Mouse (Mus musculus): Measurements from ENCODE around the gene Rap1gap2. TPM values are rescaled to one million over a fixed set of nuclear protein-coding genes. Genes with fewer than 3 reads are reported as not detected.

Gene Rap1gap2
- polyA plus RNA-seq, 1 experiment from 2014 or later, result 5.5 TPM

GRCm38 (mm10) chr11:74527555-74527954 is 83.2 kb downstream of the Rap1gap2 start:
- H3K36me3 ChIP-seq (ENCODE audit: insufficient read depth, low read length), result no peaks in the 10 kb centered on the region
- no peaks in the 10 kb centered on the region for H3K9me3 ChIP-seq (ENCODE audit: low read length)
- peaks cover 22% of the 10 kb centered on the region for H3K4me1 ChIP-seq (ENCODE audit: insufficient read depth, low read length)
- no peak overlapping the region for H3K9ac ChIP-seq (replicated peaks; ENCODE audit: low read length)
- no peak overlapping the region for H3K4me2 ChIP-seq (replicated peaks; ENCODE audit: low read depth, low read length)
- WGBS, result 65% methylated on average over 7 of the region's 7 CpGs
- ATAC-seq (ENCODE audit: low FRiP score, low TSS enrichment), result no peak
- H3K27me3 ChIP-seq (ENCODE audit: insufficient read depth, low read length), result peaks cover 10% of the 10 kb centered on the region; the same call in 1 of the 2 replicates
- no peak overlapping the region for H3K27ac ChIP-seq (ENCODE audit: low read length)
- H3K4me3 ChIP-seq (ENCODE audit: low read length), result no peak overlapping the region

- Histone ChIP-seq H3K4me1 (ENCODE audit: insufficient read depth, low read length) (peaks cover 28% of the 10 kb centered on the region), H3K27ac (ENCODE audit: low read length) (no peak overlapping the region), H3K4me2 (replicated peaks; ENCODE audit: low read depth, low read length) (peak overlapping the region; percentile 54), H3K9me3 (ENCODE audit: low read length) (no peaks in the 10 kb centered on the region), H3K27me3 (ENCODE audit: insufficient read depth, low read length) (peaks cover 10% of the 10 kb centered on the region; the same call in 1 of the 2 replicates), H3K36me3 (ENCODE audit: insufficient read depth, low read length) (no peaks in the 10 kb centered on the region), H3K9ac (replicated peaks; ENCODE audit: low read length) (peak overlapping the region; percentile 50), H3K4me3 (ENCODE audit: low read length) (peak overlapping the region; percentile 25)
- WGBS, result 9% methylated on average over 18 of the region's 18 CpGs
- ATAC-seq (ENCODE audit: low FRiP score, low TSS enrichment), result no peak
Observed at GRCm38 (mm10) chr11:74526180-74527158, 84.2 kb downstream of the Rap1gap2 start.

- WGBS, result 45% methylated on average over 9 of the region's 9 CpGs
- Histone ChIP-seq H3K27me3 (ENCODE audit: insufficient read depth, low read length) (peaks cover 10% of the 10 kb centered on the region; the same call in 1 of the 2 replicates), H3K9me3 (ENCODE audit: low read length) (no peaks in the 10 kb centered on the region), H3K4me2 (replicated peaks; ENCODE audit: low read depth, low read length) (no peak overlapping the region), H3K4me3 (ENCODE audit: low read length) (no peak overlapping the region), H3K27ac (ENCODE audit: low read length) (peak overlapping the region; percentile 68), H3K36me3 (ENCODE audit: insufficient read depth, low read length) (no peaks in the 10 kb centered on the region), H3K9ac (replicated peaks; ENCODE audit: low read length) (no peak overlapping the region), H3K4me1 (ENCODE audit: insufficient read depth, low read length) (peaks cover 32% of the 10 kb centered on the region)
- ATAC-seq (ENCODE audit: low FRiP score, low TSS enrichment), result peak; percentile 36; the same call in 1 of the 2 replicates
Observed at GRCm38 (mm10) chr11:74525605-74526004, 85.1 kb downstream of the Rap1gap2 start.

GRCm38 (mm10) chr11:74525205-74525604 is 85.5 kb downstream of the Rap1gap2 start:
- Histone ChIP-seq H3K9me3 (ENCODE audit: low read length) (no peaks in the 10 kb centered on the region), H3K27me3 (ENCODE audit: insufficient read depth, low read length) (peaks cover 10% of the 10 kb centered on the region; the same call in 1 of the 2 replicates), H3K9ac (replicated peaks; ENCODE audit: low read length) (no peak overlapping the region), H3K4me3 (ENCODE audit: low read length) (no peak overlapping the region), H3K4me2 (replicated peaks; ENCODE audit: low read depth, low read length) (no peak overlapping the region), H3K36me3 (ENCODE audit: insufficient read depth, low read length) (no peaks in the 10 kb centered on the region), H3K4me1 (ENCODE audit: insufficient read depth, low read length) (peaks cover 35% of the 10 kb centered on the region), H3K27ac (ENCODE audit: low read length) (peak overlapping the region; percentile 61)
- ATAC-seq (ENCODE audit: low FRiP score, low TSS enrichment), result no peak
- WGBS, result 64% methylated on average over 7 of the region's 7 CpGs

GRCm38 (mm10) chr11:74524050-74524965 is 86.4 kb downstream of the Rap1gap2 start:
- Histone ChIP-seq H3K4me1 (ENCODE audit: insufficient read depth, low read length) (peaks cover 35% of the 10 kb centered on the region), H3K36me3 (ENCODE audit: insufficient read depth, low read length) (no peaks in the 10 kb centered on the region), H3K4me3 (ENCODE audit: low read length) (no peak overlapping the region), H3K4me2 (replicated peaks; ENCODE audit: low read depth, low read length) (peak overlapping the region; percentile 86; the same call in 1 of the 2 replicates), H3K27me3 (ENCODE audit: insufficient read depth, low read length) (peaks cover 10% of the 10 kb centered on the region; the same call in 1 of the 2 replicates), H3K9me3 (ENCODE audit: low read length) (no peaks in the 10 kb centered on the region), H3K9ac (replicated peaks; ENCODE audit: low read length) (no peak overlapping the region), H3K27ac (ENCODE audit: low read length) (peak overlapping the region; percentile 91)
- 42% methylated on average over 9 of the region's 9 CpGs for WGBS
- no peak for ATAC-seq (ENCODE audit: low FRiP score, low TSS enrichment)

GRCm38 (mm10) chr11:74523210-74523951 is 87.3 kb downstream of the Rap1gap2 start:
- Histone ChIP-seq H3K27ac (ENCODE audit: low read length) (peak overlapping the region; percentile 91), H3K4me1 (ENCODE audit: insufficient read depth, low read length) (peaks cover 35% of the 10 kb centered on the region), H3K4me2 (replicated peaks; ENCODE audit: low read depth, low read length) (peak overlapping the region; percentile 86), H3K36me3 (ENCODE audit: insufficient read depth, low read length) (no peaks in the 10 kb centered on the region), H3K9ac (replicated peaks; ENCODE audit: low read length) (peak overlapping the region; percentile 68), H3K27me3 (ENCODE audit: insufficient read depth, low read length) (peaks cover 10% of the 10 kb centered on the region; the same call in 1 of the 2 replicates), H3K9me3 (ENCODE audit: low read length) (no peaks in the 10 kb centered on the region), H3K4me3 (ENCODE audit: low read length) (peak overlapping the region; percentile 67)
- ATAC-seq (ENCODE audit: low FRiP score, low TSS enrichment), result peak; percentile 36
- WGBS, result 4% methylated on average over 30 of the region's 30 CpGs

- under 1% methylated on average over 68 of the region's 87 CpGs for WGBS
- H3K9ac ChIP-seq (replicated peaks; ENCODE audit: low read length), result peak overlapping the region; percentile 68
- H3K36me3 ChIP-seq (ENCODE audit: insufficient read depth, low read length), result no peaks in the 10 kb centered on the region
- peaks cover 10% of the 10 kb centered on the region; the same call in 1 of the 2 replicates for H3K27me3 ChIP-seq (ENCODE audit: insufficient read depth, low read length)
- H3K9me3 ChIP-seq (ENCODE audit: low read length), result no peaks in the 10 kb centered on the region
- H3K4me2 ChIP-seq (replicated peaks; ENCODE audit: low read depth, low read length), result peak overlapping the region; percentile 86
- peaks cover 35% of the 10 kb centered on the region for H3K4me1 ChIP-seq (ENCODE audit: insufficient read depth, low read length)
- peak; percentile 75 for ATAC-seq (ENCODE audit: low FRiP score, low TSS enrichment)
- H3K27ac ChIP-seq (ENCODE audit: low read length), result peak overlapping the region; percentile 91
- H3K4me3 ChIP-seq (ENCODE audit: low read length), result peak overlapping the region; percentile 67
Observed at GRCm38 (mm10) chr11:74522487-74523209, 88.1 kb downstream of the Rap1gap2 start.

- H3K36me3 ChIP-seq (ENCODE audit: insufficient read depth, low read length), result no peaks in the 10 kb centered on the region
- H3K9me3 ChIP-seq (ENCODE audit: low read length), result no peaks in the 10 kb centered on the region
- no peak for ATAC-seq (ENCODE audit: low FRiP score, low TSS enrichment)
- H3K4me1 ChIP-seq (ENCODE audit: insufficient read depth, low read length), result peaks cover 31% of the 10 kb centered on the region
- peak overlapping the region; percentile 67 for H3K4me3 ChIP-seq (ENCODE audit: low read length)
- H3K9ac ChIP-seq (replicated peaks; ENCODE audit: low read length), result peak overlapping the region; percentile 68
- peak overlapping the region; percentile 86 for H3K4me2 ChIP-seq (replicated peaks; ENCODE audit: low read depth, low read length)
- H3K27me3 ChIP-seq (ENCODE audit: insufficient read depth, low read length), result peaks cover 9% of the 10 kb centered on the region; the same call in 1 of the 2 replicates
- under 1% methylated on average over 29 of the region's 29 CpGs for WGBS
- H3K27ac ChIP-seq (ENCODE audit: low read length), result peak overlapping the region; percentile 91
Observed at GRCm38 (mm10) chr11:74521981-74522486, 88.7 kb downstream of the Rap1gap2 start.
